Mouse (Mus musculus): ENCODE data around the gene Fam207a.

DNA sequence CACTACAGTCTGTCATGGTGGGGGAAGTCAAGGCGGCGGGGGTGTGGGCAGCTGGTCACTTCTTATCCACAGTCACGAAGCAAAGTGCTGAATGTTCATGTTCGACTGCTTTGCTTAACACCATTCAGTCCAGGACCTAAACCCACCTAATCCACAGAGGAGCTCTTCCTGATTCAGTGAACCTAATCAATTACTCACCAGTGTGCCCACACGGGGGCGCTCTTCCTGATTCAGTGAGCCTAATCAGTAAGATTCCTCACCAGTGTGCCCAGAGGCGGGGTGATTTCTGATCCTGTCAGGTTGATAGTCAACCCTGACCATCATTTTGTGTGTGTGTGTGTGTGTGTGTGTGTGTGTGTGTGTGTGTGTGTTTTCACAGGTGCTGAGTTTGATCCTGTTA is 27.6 kb upstream of the Fam207a start:
- TF ChIP-seq POLR2A (IDR thresholded peaks at IDR 0.05; ENCODE audit: borderline replicate concordance, extremely low read depth, insufficient read depth, insufficient read length, poor library complexity, severe bottlenecking) = no peak
- peak; percentile 54; the same call in 1 of the 2 replicates for TF ChIP-seq CTCF (IDR thresholded peaks at IDR 0.05; ENCODE audit: borderline replicate concordance, extremely low read depth, insufficient read depth, insufficient read length)
